Mouse (Mus musculus) ES-CJ7 (cell line): Measurements from ENCODE around the gene Adgrv1.
"Not testable (repeated sequence)": the region's sequence is repeated elsewhere in the genome, so short reads cannot be mapped to it uniquely, and the experiment has no call there.

ENCODE experiments used
- DNase-seq: peaks from one replicate; pipeline ENCODE4 v3.0.0; 2011; ENCODE audit warnings: low read depth, low spot score

Gene Adgrv1

DNA sequence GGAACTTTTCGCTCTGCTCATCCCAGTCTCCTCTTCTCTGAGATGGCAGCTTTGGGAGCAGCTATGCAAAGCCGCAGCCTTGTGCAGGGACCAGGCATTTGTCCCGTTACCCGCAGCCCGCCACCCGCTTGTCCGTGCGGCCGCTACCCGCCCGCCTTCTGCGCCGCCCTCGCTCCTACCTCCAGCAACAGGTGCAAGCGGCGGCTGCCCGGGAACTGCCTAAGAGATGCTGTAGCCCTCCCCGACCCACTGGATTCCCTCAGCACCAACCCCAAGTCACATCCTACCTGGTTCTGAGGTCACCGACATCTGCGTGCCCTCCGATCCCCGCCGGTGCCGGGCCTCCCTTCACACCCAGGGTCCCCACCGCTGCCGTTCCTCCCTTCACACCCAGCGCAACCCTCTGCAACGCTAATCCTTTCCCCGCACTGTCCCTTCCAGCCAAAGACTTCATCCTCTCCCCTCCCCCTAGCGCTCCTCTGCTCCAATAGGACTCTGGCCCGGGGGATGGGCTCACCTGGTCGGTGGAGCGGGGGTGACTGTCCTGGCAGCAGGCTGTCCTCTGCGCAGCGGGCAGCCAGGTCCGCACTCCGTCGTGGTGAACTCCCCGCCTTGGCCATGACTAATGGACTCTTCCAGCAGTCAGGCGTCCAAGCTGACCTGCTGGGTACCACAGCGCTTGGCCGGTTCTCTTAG lies at the start of gene Adgrv1:
TSS of gene Adgrv1 (minus strand) at position 435 of the 696 bp plus-strand sequence.
- DNase-seq, result peak; percentile 97

GRCm38 (mm10) chr13:81675333-81675732 lies 42.4 kb upstream of the Adgrv1 start:
- no peak for DNase-seq

GRCm38 (mm10) chr13:81667713-81668112 lies 34.8 kb upstream of the Adgrv1 start:
- no peak for DNase-seq

DNA sequence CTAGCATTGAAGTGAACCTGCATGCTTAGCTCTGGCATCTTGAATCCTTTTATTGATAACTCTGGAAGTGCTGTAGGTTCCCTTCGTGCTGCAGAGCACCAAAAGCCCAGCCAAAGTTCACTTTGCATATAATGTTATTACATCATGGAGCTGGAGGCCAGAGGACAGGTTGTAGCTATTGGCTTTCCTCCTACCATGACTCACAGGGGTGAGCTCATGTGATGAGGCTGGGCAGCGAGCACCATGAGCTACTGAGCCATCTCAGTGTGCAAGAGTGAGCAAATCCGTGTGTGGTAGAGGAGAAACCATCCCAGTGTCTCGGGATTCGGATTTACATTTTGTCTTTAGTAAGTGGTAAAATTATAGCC lies 31.4 kb upstream of the Adgrv1 start:
- no peak for DNase-seq

GRCm38 (mm10) chr13:81663566-81664330 lies 30.8 kb upstream of the Adgrv1 start:
- DNase-seq, result no peak

DNA sequence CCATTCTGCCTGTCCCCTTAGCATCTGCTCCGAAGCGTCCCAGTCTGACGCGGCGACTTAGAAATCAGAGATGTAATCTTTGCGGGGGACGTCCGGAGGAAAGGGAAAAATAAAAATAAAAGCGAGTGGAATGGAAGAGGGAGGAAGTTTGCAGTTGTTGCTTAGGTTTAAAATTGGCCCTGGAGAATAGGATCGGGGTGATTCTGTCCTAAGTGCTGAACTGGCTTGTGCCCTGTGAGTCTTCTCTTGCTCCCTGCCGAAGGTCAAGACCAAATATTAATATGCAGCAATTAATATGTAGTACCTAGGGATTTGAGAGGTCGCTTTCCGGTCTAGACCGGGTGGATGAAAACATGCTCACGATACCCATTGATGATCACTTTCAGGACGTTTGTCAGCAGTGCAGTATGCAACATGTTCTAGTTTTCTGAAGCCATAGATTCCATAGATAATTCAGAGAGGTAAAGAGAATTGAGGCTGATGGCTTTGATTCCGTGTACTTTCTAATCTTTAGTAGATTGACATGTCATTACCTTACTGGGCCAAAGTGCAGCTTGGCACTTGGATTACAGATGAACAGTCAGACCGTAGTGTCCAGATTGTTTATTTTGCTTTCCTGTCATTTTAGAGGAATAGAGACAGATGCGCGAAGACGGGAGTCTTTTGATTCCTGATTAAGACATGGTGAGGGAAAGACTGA lies 25.2 kb upstream of the Adgrv1 start:
- no peak for DNase-seq

GRCm38 (mm10) chr13:81657351-81658052 lies 24.5 kb upstream of the Adgrv1 start, which contains the start of gene Lysmd3:
Gene Lysmd3 (plus strand): TSS chr13:81657663.
- DNase-seq, result peak; percentile 86

- DNase-seq, result no peak
These were observed 24.0 kb upstream of the Adgrv1 start for GRCm38 (mm10) chr13:81657008-81657350.

DNA sequence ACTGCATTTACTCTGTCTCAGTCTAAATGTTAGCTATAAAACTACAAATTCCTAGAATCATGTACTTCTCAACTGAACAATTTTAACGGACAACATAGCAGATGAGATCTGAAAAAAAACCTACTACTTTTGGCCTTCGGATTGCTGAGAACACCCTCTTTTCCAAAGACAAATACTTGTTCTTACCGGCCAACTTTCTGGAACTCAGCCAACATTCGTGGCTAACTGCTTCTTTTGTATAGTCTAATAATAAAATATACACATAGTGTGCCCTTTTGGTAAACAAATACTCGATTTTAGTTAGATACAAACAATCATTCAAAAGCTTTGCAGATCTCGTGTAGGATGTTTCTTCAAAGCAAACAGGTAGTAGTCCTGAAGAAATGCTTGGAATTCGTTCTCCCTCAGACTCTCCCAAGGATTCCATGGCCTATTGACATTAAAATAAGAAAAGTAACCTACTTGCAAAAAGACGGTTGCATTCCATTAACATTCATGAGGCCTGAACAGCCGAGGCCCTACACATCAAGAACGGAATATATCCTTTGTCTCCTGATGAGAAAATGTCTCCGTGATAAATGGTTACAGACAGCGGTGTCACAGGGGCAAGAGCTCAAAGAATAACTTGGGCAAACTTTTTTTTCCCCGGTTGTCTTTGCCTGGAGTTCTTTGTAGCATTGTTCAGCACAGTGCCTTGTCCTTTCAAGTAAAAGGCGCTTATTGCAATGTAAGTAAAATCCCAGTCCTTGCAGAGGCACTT lies 23.3 kb upstream of the Adgrv1 start:
- DNase-seq, result peak; percentile 80

DNA sequence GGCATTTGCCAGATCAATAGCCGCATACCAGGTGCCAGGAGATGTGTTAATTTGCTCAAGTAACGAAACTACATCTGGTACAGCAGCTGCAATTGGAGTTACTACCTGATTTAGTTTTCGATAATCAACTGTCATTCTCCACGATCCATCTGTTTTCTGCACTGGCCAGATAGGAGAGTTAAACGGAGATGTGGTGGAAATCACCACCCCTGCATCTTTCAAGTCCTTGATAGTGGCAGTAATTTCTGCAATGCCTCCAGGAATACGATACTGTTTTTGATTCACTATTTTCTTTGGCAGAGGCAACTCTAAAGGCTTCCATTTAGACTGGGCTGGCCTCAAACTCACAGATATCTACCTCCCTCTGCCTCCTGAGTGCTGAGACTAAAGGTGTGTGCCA lies 17.4 kb upstream of the Adgrv1 start:
- DNase-seq, result not testable (repeated sequence)

GRCm38 (mm10) chr13:81646348-81646747 lies 13.4 kb upstream of the Adgrv1 start:
- no peak for DNase-seq

DNA sequence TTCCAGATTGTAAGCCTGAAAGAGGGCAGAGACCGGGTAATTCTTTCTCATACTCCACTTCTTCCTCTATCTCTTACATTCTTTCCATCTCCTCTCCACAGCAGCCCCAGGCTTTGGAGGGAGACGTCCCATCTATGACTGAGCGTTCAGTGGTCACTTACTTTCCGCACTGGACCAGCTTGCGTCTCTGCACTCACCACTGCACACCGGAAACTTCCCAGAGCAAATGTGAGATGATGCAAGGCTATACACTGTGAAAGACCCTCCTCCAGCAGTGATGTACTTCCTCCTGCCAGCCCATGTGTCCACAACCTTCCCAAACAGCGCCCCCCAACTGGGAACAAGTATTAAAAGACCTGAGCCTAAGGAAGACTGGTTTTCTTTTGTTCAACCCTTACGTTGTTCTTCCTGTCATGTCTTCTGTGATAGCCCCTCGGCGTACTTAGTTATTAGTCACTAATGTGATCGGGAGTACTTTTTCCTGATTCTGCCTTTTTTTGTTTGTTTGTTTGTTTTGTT lies 11.2 kb upstream of the Adgrv1 start:
- DNase-seq, result peak; percentile 78

DNA sequence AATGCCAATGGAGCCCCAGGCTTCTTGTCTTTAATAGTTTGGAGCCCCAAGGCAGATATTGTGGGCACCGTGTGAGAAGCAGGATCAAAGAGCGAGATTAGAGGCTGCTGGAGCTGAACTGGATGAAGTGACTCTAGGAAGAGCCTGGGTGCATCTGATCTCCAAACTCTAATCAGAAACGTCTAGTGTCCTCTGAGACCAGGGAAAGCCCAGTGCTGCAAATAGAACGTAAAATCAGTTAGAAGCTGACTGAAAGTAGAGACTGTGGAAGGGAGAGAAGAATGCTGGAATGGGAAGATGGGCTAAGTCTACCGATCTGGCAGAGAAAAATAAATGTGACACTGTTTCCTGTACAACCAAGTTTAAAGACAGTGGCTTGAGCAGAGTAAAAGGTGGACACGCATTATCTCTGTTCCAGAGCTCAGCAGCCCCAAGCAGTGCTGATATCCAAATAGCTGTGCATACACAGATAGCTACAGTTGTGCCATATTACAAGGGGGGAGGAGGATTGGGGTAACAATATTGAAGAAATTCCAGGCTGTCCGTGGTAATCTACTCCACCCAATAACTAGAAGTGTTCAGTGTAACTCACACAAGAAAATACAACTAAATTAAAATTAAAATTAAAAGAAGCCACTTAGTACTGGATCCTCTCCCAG lies 9.7 kb upstream of the Adgrv1 start:
- no peak for DNase-seq

GRCm38 (mm10) chr13:81641289-81642045 lies 8.5 kb upstream of the Adgrv1 start:
- peak; percentile 20 for DNase-seq

GRCm38 (mm10) chr13:81640881-81641280 lies 7.9 kb upstream of the Adgrv1 start:
- no peak for DNase-seq

GRCm38 (mm10) chr13:81639624-81640023 lies 6.7 kb upstream of the Adgrv1 start:
- DNase-seq, result peak; percentile 9

DNA sequence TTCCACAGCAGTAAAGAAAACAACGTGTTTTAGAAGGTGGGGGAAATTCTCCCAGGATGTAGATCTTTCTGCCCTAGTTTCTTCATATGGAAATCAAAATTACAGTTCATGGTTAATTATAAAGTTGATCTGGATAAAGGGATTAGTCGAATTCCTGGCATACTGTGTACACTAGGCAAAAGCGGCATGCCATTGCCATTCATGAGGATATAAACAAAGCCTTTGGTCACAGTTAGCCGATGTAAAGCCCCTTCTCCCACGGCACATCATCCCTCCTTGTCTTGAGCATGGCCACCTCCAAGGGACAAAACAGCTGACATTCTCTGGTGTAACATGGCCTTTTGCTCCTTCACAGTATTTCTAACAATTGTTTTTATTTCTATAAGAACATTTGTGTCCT lies 2.4 kb downstream of the Adgrv1 start:
- DNase-seq, result no peak

DNA sequence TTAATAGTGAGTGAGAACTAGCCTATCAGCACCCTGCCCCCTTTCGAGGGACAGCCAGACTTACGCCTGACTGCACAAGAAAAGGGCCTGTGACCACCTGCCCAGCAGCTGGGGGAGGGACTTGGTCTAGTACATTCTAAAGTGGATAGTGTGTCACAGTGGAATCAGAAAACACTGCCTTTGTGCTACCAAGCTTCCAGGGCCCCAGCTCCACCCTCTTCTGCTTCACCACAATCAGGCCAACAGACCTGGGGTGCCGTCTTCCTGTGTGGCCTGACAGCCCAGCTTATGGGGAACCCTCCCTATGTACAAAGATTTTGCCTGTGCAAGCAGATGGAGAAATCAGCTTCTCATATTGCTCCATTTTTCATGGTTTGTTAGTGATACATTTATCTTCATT lies 3.6 kb downstream of the Adgrv1 start:
- no peak for DNase-seq

GRCm38 (mm10) chr13:81628631-81629190 lies 4.2 kb downstream of the Adgrv1 start:
- DNase-seq, result no peak
